Mouse (Mus musculus): ENCODE results near the gene Lhx6. TPM values are rescaled to one million over a fixed set of nuclear protein-coding genes. Genes with fewer than 3 reads are reported as not detected.

Lhx6 gene
- polyA plus RNA-seq, 1 experiment from 2014 or later: 2.0 TPM

- WGBS: 63% methylated on average over 8 of the region's 8 CpGs
- Histone ChIP-seq H3K4me2 (replicated peaks; ENCODE audit: low read depth, low read length) (no peak overlapping the region), H3K9me3 (ENCODE audit: low read length) (no peaks in the 10 kb centered on the region), H3K9ac (replicated peaks; ENCODE audit: low read depth) (no peak overlapping the region), H3K4me1 (ENCODE audit: insufficient read depth, low read depth, low read length) (no peaks in the 10 kb centered on the region), H3K27me3 (replicated peaks; ENCODE audit: insufficient read depth, low read length) (no peaks in the 10 kb centered on the region), H3K36me3 (ENCODE audit: insufficient read depth, low read length) (no peaks in the 10 kb centered on the region), H3K4me3 (ENCODE audit: low read depth, low read length) (no peak overlapping the region), H3K27ac (ENCODE audit: low read length) (no peak overlapping the region)
- TF ChIP-seq EP300 (IDR thresholded peaks at IDR 0.05) (no peak), CTCF (IDR thresholded peaks at IDR 0.05) (no peak)
- no peak for ATAC-seq
- DNase-seq (ENCODE audit: low spot score): no peak
Measured at GRCm38 (mm10) chr2:36071660-36072305, 33.4 kb downstream of the Lhx6 start.

- H3K4me3 ChIP-seq (ENCODE audit: low read depth, low read length): no peak overlapping the region
- WGBS: 71% methylated on average over 9 of the region's 9 CpGs
- DNase-seq (ENCODE audit: low spot score): no peak
- no peak overlapping the region for H3K4me2 ChIP-seq (replicated peaks; ENCODE audit: low read depth, low read length)
- no peaks in the 10 kb centered on the region for H3K27me3 ChIP-seq (replicated peaks; ENCODE audit: insufficient read depth, low read length)
- H3K27ac ChIP-seq (ENCODE audit: low read length): no peak overlapping the region
- ATAC-seq: no peak
- no peak for TF ChIP-seq CTCF (IDR thresholded peaks at IDR 0.05)
- TF ChIP-seq EP300 (IDR thresholded peaks at IDR 0.05): no peak
- H3K9me3 ChIP-seq (ENCODE audit: low read length): no peaks in the 10 kb centered on the region
- H3K36me3 ChIP-seq (ENCODE audit: insufficient read depth, low read length): no peaks in the 10 kb centered on the region
- no peak overlapping the region for H3K9ac ChIP-seq (replicated peaks; ENCODE audit: low read depth)
- H3K4me1 ChIP-seq (ENCODE audit: insufficient read depth, low read depth, low read length): no peaks in the 10 kb centered on the region
Measured at GRCm38 (mm10) chr2:36067132-36067531, 38.1 kb downstream of the Lhx6 start.

DNA sequence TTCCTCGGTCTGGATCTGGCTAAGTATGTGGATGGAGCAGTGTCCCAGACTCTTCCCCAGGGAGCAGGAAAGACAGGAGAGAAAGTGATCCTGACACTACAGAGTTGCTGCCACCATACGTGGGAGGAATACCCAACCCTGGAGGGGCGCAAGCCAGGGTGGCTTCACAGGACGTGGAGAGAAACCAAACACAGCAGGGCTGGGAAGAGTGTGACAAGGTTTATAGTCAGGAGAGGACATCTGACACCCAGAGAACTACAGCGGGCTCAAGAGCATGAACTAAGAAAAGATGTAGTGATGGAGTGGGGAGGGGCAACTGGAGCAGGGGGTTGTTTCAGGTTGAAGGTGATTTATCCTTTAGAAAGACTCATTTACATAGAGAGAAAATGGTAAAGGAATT is 43.8 kb downstream of the Lhx6 start:
- H3K36me3 ChIP-seq (ENCODE audit: insufficient read depth, low read length): no peaks in the 10 kb centered on the region
- no peaks in the 10 kb centered on the region for H3K9me3 ChIP-seq (ENCODE audit: low read length)
- ATAC-seq (no peak), DNase-seq (ENCODE audit: low spot score) (no peak)
- H3K9ac ChIP-seq (replicated peaks; ENCODE audit: low read depth): no peak overlapping the region
- H3K4me1 ChIP-seq (ENCODE audit: insufficient read depth, low read depth, low read length): no peaks in the 10 kb centered on the region
- 53% methylated on average over 5 of the region's 5 CpGs for WGBS
- TF ChIP-seq CTCF (IDR thresholded peaks at IDR 0.05) (no peak), EP300 (IDR thresholded peaks at IDR 0.05) (no peak)
- H3K27me3 ChIP-seq (replicated peaks; ENCODE audit: insufficient read depth, low read length): no peaks in the 10 kb centered on the region
- no peak overlapping the region for H3K4me2 ChIP-seq (replicated peaks; ENCODE audit: low read depth, low read length)
- no peak overlapping the region for H3K27ac ChIP-seq (ENCODE audit: low read length)
- H3K4me3 ChIP-seq (ENCODE audit: low read depth, low read length): no peak overlapping the region

DNA sequence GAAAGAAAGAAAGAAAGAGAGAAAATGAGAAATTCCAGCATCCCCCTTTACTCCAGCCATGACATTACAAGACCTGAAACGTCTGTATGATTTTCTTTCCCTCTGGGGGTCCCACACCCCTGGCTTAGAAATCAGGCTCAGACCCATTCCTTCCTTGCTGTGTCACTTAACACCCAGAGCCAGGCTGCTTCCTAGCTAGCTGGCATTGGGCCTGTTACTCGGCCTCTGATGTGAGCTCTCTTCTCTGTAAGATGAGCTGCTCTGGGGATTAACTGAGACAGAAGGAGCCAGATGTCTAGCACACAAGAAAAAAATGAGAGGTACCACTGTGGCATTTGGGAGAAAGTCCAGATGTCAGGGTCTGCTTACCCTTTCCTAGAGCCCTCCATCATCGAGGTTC is 49.0 kb downstream of the Lhx6 start:
- no peaks in the 10 kb centered on the region for H3K36me3 ChIP-seq (ENCODE audit: insufficient read depth, low read length)
- WGBS: 50% methylated on average over 3 of the region's 3 CpGs
- no peak overlapping the region for H3K4me3 ChIP-seq (ENCODE audit: low read depth, low read length)
- no peaks in the 10 kb centered on the region for H3K4me1 ChIP-seq (ENCODE audit: insufficient read depth, low read depth, low read length)
- no peak overlapping the region for H3K4me2 ChIP-seq (replicated peaks; ENCODE audit: low read depth, low read length)
- no peak overlapping the region for H3K9ac ChIP-seq (replicated peaks; ENCODE audit: low read depth)
- DNase-seq (ENCODE audit: low spot score) (no peak), ATAC-seq (no peak)
- no peak overlapping the region for H3K27ac ChIP-seq (ENCODE audit: low read length)
- no peak for TF ChIP-seq CTCF (IDR thresholded peaks at IDR 0.05)
- TF ChIP-seq EP300 (IDR thresholded peaks at IDR 0.05): no peak
- no peaks in the 10 kb centered on the region for H3K27me3 ChIP-seq (replicated peaks; ENCODE audit: insufficient read depth, low read length)
- H3K9me3 ChIP-seq (ENCODE audit: low read length): no peaks in the 10 kb centered on the region

DNA sequence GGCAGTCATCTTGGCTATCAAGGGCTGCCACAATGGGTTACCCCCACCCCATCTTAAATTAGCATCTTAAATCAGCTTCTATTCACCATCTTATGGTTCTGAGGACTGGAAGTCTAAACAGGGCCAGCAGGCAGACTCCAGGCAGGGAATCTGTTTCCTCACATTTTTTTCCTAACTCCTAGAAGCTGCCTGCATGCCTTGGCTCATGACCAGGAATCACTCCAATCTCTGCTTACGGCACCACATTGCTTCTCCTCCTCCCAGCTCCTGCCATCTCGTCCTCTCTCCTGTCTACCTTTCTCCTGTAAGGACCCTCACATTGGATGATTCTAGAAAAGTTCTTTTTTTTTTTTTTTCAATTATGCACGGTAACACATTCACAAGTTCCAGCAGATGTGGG is 52.0 kb downstream of the Lhx6 start:
- no peak for ATAC-seq
- DNase-seq (ENCODE audit: low spot score): peak; percentile 41
- H3K27me3 ChIP-seq (replicated peaks; ENCODE audit: insufficient read depth, low read length): no peaks in the 10 kb centered on the region
- TF ChIP-seq CTCF (IDR thresholded peaks at IDR 0.05) (no peak), EP300 (IDR thresholded peaks at IDR 0.05) (no peak)
- H3K9me3 ChIP-seq (ENCODE audit: low read length): no peaks in the 10 kb centered on the region
- WGBS: 27% methylated on average over 3 of the region's 3 CpGs
- H3K4me2 ChIP-seq (replicated peaks; ENCODE audit: low read depth, low read length): no peak overlapping the region
- H3K36me3 ChIP-seq (ENCODE audit: insufficient read depth, low read length): no peaks in the 10 kb centered on the region
- no peak overlapping the region for H3K9ac ChIP-seq (replicated peaks; ENCODE audit: low read depth)
- no peaks in the 10 kb centered on the region for H3K4me1 ChIP-seq (ENCODE audit: insufficient read depth, low read depth, low read length)
- H3K27ac ChIP-seq (ENCODE audit: low read length): no peak overlapping the region
- no peak overlapping the region for H3K4me3 ChIP-seq (ENCODE audit: low read depth, low read length)

DNA sequence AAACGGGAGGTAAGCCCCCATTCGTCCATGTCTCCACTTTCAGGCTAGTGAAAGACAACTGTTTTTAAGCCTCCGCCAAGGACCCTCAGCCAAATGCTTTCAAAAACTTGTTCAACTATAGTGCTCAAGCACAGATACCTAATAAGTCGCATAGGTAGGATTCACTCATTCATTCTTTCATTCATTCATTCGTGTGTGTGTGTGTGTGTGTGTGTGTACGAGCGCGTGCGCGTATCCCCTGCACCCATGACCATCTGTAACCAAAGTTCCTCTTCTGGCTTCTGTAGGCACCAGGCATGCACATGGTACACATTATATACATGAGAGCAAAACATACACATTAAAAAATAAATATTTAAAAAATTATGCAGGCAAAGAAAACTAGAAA is 55.6 kb downstream of the Lhx6 start:
- Histone ChIP-seq H3K4me3 (ENCODE audit: low read depth, low read length) (peak overlapping the region; percentile 64), H3K36me3 (ENCODE audit: insufficient read depth, low read length) (no peaks in the 10 kb centered on the region), H3K4me1 (ENCODE audit: insufficient read depth, low read depth, low read length) (no peaks in the 10 kb centered on the region), H3K4me2 (replicated peaks; ENCODE audit: low read depth, low read length) (peak overlapping the region; percentile 72), H3K9ac (replicated peaks; ENCODE audit: low read depth) (no peak overlapping the region), H3K9me3 (ENCODE audit: low read length) (no peaks in the 10 kb centered on the region), H3K27me3 (replicated peaks; ENCODE audit: insufficient read depth, low read length) (no peaks in the 10 kb centered on the region), H3K27ac (ENCODE audit: low read length) (no peak overlapping the region)
- ATAC-seq (no peak), DNase-seq (ENCODE audit: low spot score) (no peak)
- TF ChIP-seq CTCF (IDR thresholded peaks at IDR 0.05) (no peak), EP300 (IDR thresholded peaks at IDR 0.05) (no peak)
- 43% methylated on average over 10 of the region's 10 CpGs for WGBS

Measured in lung, postnatal 0 days (tissue).